Mouse (Mus musculus) liver, embryonic 11.5 days (tissue): ENCODE measurements around the gene Cyp2d22. TPM values are rescaled to one million over a fixed set of nuclear protein-coding genes. Genes with fewer than 3 reads are reported as not detected.
A peak's percentile ranks its signal among the peaks of the same experiment; 100 is the strongest.

Experiments used
- ATAC-seq: fragments of 200-750 bp; cut with Nextera tagmentation; replicated peaks from 2 replicates; pipeline ENCODE4 v1.8.0; 2017; ENCODE audit warnings: moderate number of reproducible peaks, mild to moderate bottlenecking, moderate TSS enrichment, moderate library complexity; ENCODE audit not compliant: low FRiP score
- DNase-seq: peaks from one replicate; pipeline ENCODE4 v3.0.0-alpha.2; 2017; ENCODE audit warnings: low spot score
- H3K27ac ChIP-seq: fragments of 300-500 bp; sonication (generic); 2 replicates; pipeline ENCODE4 v1.5.1; 2014; ENCODE audit warnings: mild to moderate bottlenecking, low read depth, low read length, control low read depth
- H3K27me3 ChIP-seq: fragments of 300-500 bp; sonication (generic); replicated peaks from 2 replicates; pipeline ENCODE4 v1.6.1; 2014; ENCODE audit warnings: low read length, mixed read lengths; ENCODE audit not compliant: control insufficient read depth, insufficient read depth
- H3K36me3 ChIP-seq: fragments of 300-500 bp; sonication (generic); 2 replicates; pipeline ENCODE4 v1.6.1; 2014; ENCODE audit warnings: mild to moderate bottlenecking, low read length, moderate library complexity, mixed read lengths; ENCODE audit not compliant: control insufficient read depth, insufficient read depth
- H3K4me1 ChIP-seq: fragments of 300-500 bp; sonication (generic); replicated peaks from 2 replicates; pipeline ENCODE4 v1.6.1; 2014; ENCODE audit warnings: low read length, mixed read lengths; ENCODE audit not compliant: control insufficient read depth, insufficient read depth
- H3K4me2 ChIP-seq: fragments of 300-500 bp; sonication (generic); 2 replicates; pipeline ENCODE4 v1.6.1; 2014; ENCODE audit warnings: mild to moderate bottlenecking, control low read depth, moderate library complexity
- H3K4me3 ChIP-seq: fragments of 300-500 bp; sonication (generic); 2 replicates; pipeline ENCODE4 v1.5.1; 2014; ENCODE audit warnings: low read depth, low read length, control low read depth
- H3K9ac ChIP-seq: fragments of 300-500 bp; sonication (generic); 2 replicates; pipeline ENCODE4 v1.6.1; 2014; ENCODE audit warnings: low read depth, low read length, control low read depth
- H3K9me3 ChIP-seq: fragments of 300-500 bp; sonication (generic); 2 replicates; pipeline ENCODE4 v1.6.1; 2016; ENCODE audit warnings: low read length, inconsistent platforms, mixed read lengths; ENCODE audit not compliant: control insufficient read depth
- WGBS: fragments of 180-500 bp; shearing (Covaris S2); extraction: QIAGEN DNeasy Blood & Tissue Kit; methylation state at CpG from one replicate; pipeline ENCODE4 v1.1.7; 2014; 5-methylcytosine and 5-hydroxymethylcytosine counted together
- polyA plus RNA-seq: library from polyadenylated mRNA; unstranded; fragments of >200 nt; fragmentation: Nextera tagmentation; extraction: Ambion mirVana; gene quantifications from 2 replicates; pipeline ENCODE4 v1.2.1, GENCODE M21; 2014

The Cyp2d22 gene
- polyA plus RNA-seq, 1 experiment from 2014 or later = 6.8 TPM

- peaks cover 6% of the 10 kb centered on the region for H3K36me3 ChIP-seq
- peak within 1 kb of the TSS; percentile 95 for H3K4me2 ChIP-seq
- H3K4me3 ChIP-seq = peak within 1 kb of the TSS; percentile 100
- H3K27me3 ChIP-seq = no peaks in the 10 kb centered on the region
- H3K4me1 ChIP-seq = peaks cover 21% of the 10 kb centered on the region
- 2% methylated on average over 57 of the region's 57 CpGs for WGBS
- peak; percentile 92 for DNase-seq
- no peaks in the 10 kb centered on the region for H3K9me3 ChIP-seq
- peak within 1 kb of the TSS; percentile 82 for H3K27ac ChIP-seq
- peak within 1 kb of the TSS; percentile 96 for H3K9ac ChIP-seq
- peak; percentile 99 for ATAC-seq
These were observed 25.7 kb downstream of the Cyp2d22 start, which contains the start of gene Ndufa6 for GRCm38 (mm10) chr15:82354126-82354945. Gene Ndufa6 (minus strand): TSS chr15:82354322.

- no peaks in the 10 kb centered on the region for H3K27me3 ChIP-seq
- H3K9me3 ChIP-seq = no peaks in the 10 kb centered on the region
- H3K4me1 ChIP-seq = peaks cover 26% of the 10 kb centered on the region
- DNase-seq = no peak
- H3K9ac ChIP-seq = peak overlapping the region; percentile 96
- peak; percentile 24 for ATAC-seq
- peaks cover 12% of the 10 kb centered on the region for H3K36me3 ChIP-seq
- H3K4me3 ChIP-seq = peak overlapping the region; percentile 100
- H3K4me2 ChIP-seq = peak overlapping the region; percentile 95
- under 1% methylated on average over 23 of the region's 23 CpGs for WGBS
- peak overlapping the region; percentile 69 for H3K27ac ChIP-seq
These were observed 26.3 kb downstream of the Cyp2d22 start for GRCm38 (mm10) chr15:82353745-82354113.

GRCm38 (mm10) chr15:82353078-82353744, 26.8 kb downstream of the Cyp2d22 start:
- 22% methylated on average over 14 of the region's 14 CpGs for WGBS
- ATAC-seq = no peak
- Histone ChIP-seq H3K9me3 (no peaks in the 10 kb centered on the region), H3K4me3 (peak overlapping the region; percentile 100), H3K4me1 (peaks cover 31% of the 10 kb centered on the region), H3K4me2 (peak overlapping the region; percentile 95), H3K36me3 (peaks cover 16% of the 10 kb centered on the region), H3K27ac (peak overlapping the region; percentile 69), H3K9ac (peak overlapping the region; percentile 96), H3K27me3 (no peaks in the 10 kb centered on the region)
- DNase-seq = no peak

GRCm38 (mm10) chr15:82351480-82351879, 28.6 kb downstream of the Cyp2d22 start:
- peak overlapping the region; percentile 65 for H3K27ac ChIP-seq
- ATAC-seq (peak; percentile 40), DNase-seq (no peak)
- H3K9ac ChIP-seq = peak overlapping the region; percentile 22; the same call in 1 of the 2 replicates
- peak overlapping the region; percentile 31; the same call in 1 of the 2 replicates for H3K4me3 ChIP-seq
- H3K9me3 ChIP-seq = no peaks in the 10 kb centered on the region
- H3K27me3 ChIP-seq = no peaks in the 10 kb centered on the region
- peaks cover 44% of the 10 kb centered on the region for H3K4me1 ChIP-seq
- WGBS = 57% methylated on average over 3 of the region's 3 CpGs
- peaks cover 18% of the 10 kb centered on the region for H3K36me3 ChIP-seq
- H3K4me2 ChIP-seq = peak overlapping the region; percentile 95

GRCm38 (mm10) chr15:82350349-82350748, 29.7 kb downstream of the Cyp2d22 start:
- ATAC-seq = no peak
- Histone ChIP-seq H3K4me1 (peaks cover 45% of the 10 kb centered on the region), H3K27ac (peak overlapping the region; percentile 65; the same call in 1 of the 2 replicates), H3K9ac (no peak overlapping the region), H3K4me2 (no peak overlapping the region), H3K27me3 (no peaks in the 10 kb centered on the region), H3K36me3 (peaks cover 18% of the 10 kb centered on the region), H3K9me3 (no peaks in the 10 kb centered on the region), H3K4me3 (no peak overlapping the region)
- 72% methylated on average over 4 of the region's 4 CpGs for WGBS
- no peak for DNase-seq

GRCm38 (mm10) chr15:82348999-82349341, 31.1 kb downstream of the Cyp2d22 start:
- Histone ChIP-seq H3K27me3 (no peaks in the 10 kb centered on the region), H3K4me3 (no peak overlapping the region), H3K4me2 (no peak overlapping the region), H3K9ac (no peak overlapping the region), H3K27ac (peak overlapping the region; percentile 63; the same call in 1 of the 2 replicates), H3K36me3 (peaks cover 18% of the 10 kb centered on the region), H3K9me3 (no peaks in the 10 kb centered on the region), H3K4me1 (peaks cover 58% of the 10 kb centered on the region)
- DNase-seq (no peak), ATAC-seq (no peak)
- WGBS = 83% methylated on average over 2 of the region's 2 CpGs

- peaks cover 63% of the 10 kb centered on the region for H3K4me1 ChIP-seq
- no peak overlapping the region for H3K4me2 ChIP-seq
- peak overlapping the region; percentile 2; the same call in 1 of the 2 replicates for H3K27ac ChIP-seq
- DNase-seq (no peak), ATAC-seq (no peak)
- H3K27me3 ChIP-seq = no peaks in the 10 kb centered on the region
- peaks cover 22% of the 10 kb centered on the region for H3K36me3 ChIP-seq
- no peak overlapping the region for H3K9ac ChIP-seq
- no peaks in the 10 kb centered on the region for H3K9me3 ChIP-seq
- no peak overlapping the region for H3K4me3 ChIP-seq
- WGBS = 75% methylated on average over 8 of the region's 8 CpGs
These were observed 31.6 kb downstream of the Cyp2d22 start for GRCm38 (mm10) chr15:82348258-82348998.

- H3K9ac ChIP-seq = no peak overlapping the region
- ATAC-seq (no peak), DNase-seq (no peak)
- H3K27ac ChIP-seq = no peak overlapping the region
- WGBS = 91% methylated on average over 12 of the region's 12 CpGs
- H3K9me3 ChIP-seq = no peaks in the 10 kb centered on the region
- peaks cover 66% of the 10 kb centered on the region for H3K4me1 ChIP-seq
- peak overlapping the region; percentile 99 for H3K4me2 ChIP-seq
- peaks cover 26% of the 10 kb centered on the region for H3K36me3 ChIP-seq
- no peaks in the 10 kb centered on the region for H3K27me3 ChIP-seq
- peak overlapping the region; percentile 69; the same call in 1 of the 2 replicates for H3K4me3 ChIP-seq
These were observed 32.2 kb downstream of the Cyp2d22 start for GRCm38 (mm10) chr15:82347852-82348251.
